Mouse (Mus musculus): Measurements from ENCODE around the gene Ddx23.

- peak; percentile 93 for TF ChIP-seq CTCF (IDR thresholded peaks at IDR 0.05; ENCODE audit: low read depth)
- TF ChIP-seq EP300 (IDR thresholded peaks at IDR 0.05; ENCODE audit: low read depth) = no peak
These were observed 36.8 kb upstream of the Ddx23 start for GRCm38 (mm10) chr15:98699190-98700105.

Data from heart, postnatal 0 days (tissue).